Mouse (Mus musculus) heart, adult 10 weeks (tissue): Measurements from ENCODE around the gene Ethe1. TPM values are rescaled to one million over a fixed set of nuclear protein-coding genes. Genes with fewer than 3 reads are reported as not detected.

Experiments used
- polyA plus RNA-seq: library from polyadenylated mRNA; stranded (reverse); fragments of 350-450 nt; fragmentation: Illumina TruSeq; extraction: RNeasy Lipid Tissue Mini Kit (QIAGEN cat#74804); gene quantifications from one replicate; pipeline ENCODE4 v1.2.3, GENCODE M21; 2014; ENCODE audit warnings: low read depth, low replicate concordance

The Ethe1 gene
- 32.6 TPM for polyA plus RNA-seq

GRCm38 (mm10) chr7:24587330-24588105 lies at the start of gene Ethe1, which contains the start of gene Zfp575:
Gene Ethe1 (plus strand): TSS chr7:24587543.
Gene Zfp575 (minus strand): TSS chr7:24587641.

GRCm38 (mm10) chr7:24546068-24546614 lies 41.2 kb upstream of the Ethe1 start, which contains the start of the genes Pinlyp and Xrcc1:
Gene Pinlyp (minus strand): TSS chr7:24546118.
Gene Xrcc1 (plus strand): TSS chr7:24546289.

GRCm38 (mm10) chr7:24610144-24610878 lies 23.0 kb downstream of the Ethe1 start, which contains the start of gene Phldb3:
Gene Phldb3 (plus strand): TSS chr7:24610763.

GRCm38 (mm10) chr7:24636264-24636663 lies 48.9 kb downstream of the Ethe1 start, which contains the start of gene Lypd3:
Gene Lypd3 (plus strand): TSS chr7:24636550.

Other genes starting within 250 kb of the Ethe1 start
- not detected for gene Lypd5, start 238.3 kb upstream of the Ethe1 start, polyA plus RNA-seq
- gene Kcnn4, start 217.3 kb upstream of the Ethe1 start, polyA plus RNA-seq, result 0.47 TPM
- gene Smg9, start 187.9 kb upstream of the Ethe1 start, polyA plus RNA-seq, result 12.3 TPM
- gene Irgc1, start 135.2 kb upstream of the Ethe1 start, polyA plus RNA-seq, result not detected
- gene Plaur, start 125.1 kb upstream of the Ethe1 start, polyA plus RNA-seq, result 4.3 TPM
- 12.1 TPM for gene Cadm4, start 105.5 kb upstream of the Ethe1 start, polyA plus RNA-seq
- gene Zfp428, start 80.5 kb upstream of the Ethe1 start, polyA plus RNA-seq, result 12.5 TPM
- not detected for gene AC161166.1, start 75.1 kb upstream of the Ethe1 start, polyA plus RNA-seq
- 12.9 TPM for gene Irgq, start 56.9 kb upstream of the Ethe1 start, polyA plus RNA-seq
- not detected for gene Pinlyp, start 41.4 kb upstream of the Ethe1 start, polyA plus RNA-seq
- 29.0 TPM for gene Xrcc1, start 41.3 kb upstream of the Ethe1 start, polyA plus RNA-seq
- not detected for gene Zfp575, start 98 bp downstream of the Ethe1 start, polyA plus RNA-seq
- gene Phldb3, start 23.2 kb downstream of the Ethe1 start, polyA plus RNA-seq, result not detected
- gene Lypd3, start 49.0 kb downstream of the Ethe1 start, polyA plus RNA-seq, result not detected
- not detected for gene Tex101, start 89.1 kb downstream of the Ethe1 start, polyA plus RNA-seq
- gene BC049730, start 121.7 kb downstream of the Ethe1 start, polyA plus RNA-seq, result not detected
- gene Gm4763, start 139.4 kb downstream of the Ethe1 start, polyA plus RNA-seq, result not detected
- gene Cd177, start 172.8 kb downstream of the Ethe1 start, polyA plus RNA-seq, result not detected
- not detected for gene Ceacam10, start 189.7 kb downstream of the Ethe1 start, polyA plus RNA-seq